Mouse (Mus musculus): ENCODE measurements at regions not wholly inside any gene's neighbourhood (a gene's known extent, or its start where the extent isn't known, plus 50 kb on each side); places are given as distances from the start of the nearest gene placed in this dataset.

- TF ChIP-seq HCFC1 (IDR thresholded peaks at IDR 0.05; ENCODE audit: borderline replicate concordance, insufficient read depth, low read length) = no peak
- no peak for TF ChIP-seq ZNF384 (IDR thresholded peaks at IDR 0.05; ENCODE audit: low read depth, low read length)
- no peak for TF ChIP-seq MAFK (IDR thresholded peaks at IDR 0.05; ENCODE audit: insufficient read depth, low read depth, low read length)
These were observed 382.2 kb downstream of the Dnajb9 start for GRCm38 (mm10) chr12:43827901-43828300.
